9 mouse cellular contexts compared by ENCODE assay signal in the genomic region with DNA sequence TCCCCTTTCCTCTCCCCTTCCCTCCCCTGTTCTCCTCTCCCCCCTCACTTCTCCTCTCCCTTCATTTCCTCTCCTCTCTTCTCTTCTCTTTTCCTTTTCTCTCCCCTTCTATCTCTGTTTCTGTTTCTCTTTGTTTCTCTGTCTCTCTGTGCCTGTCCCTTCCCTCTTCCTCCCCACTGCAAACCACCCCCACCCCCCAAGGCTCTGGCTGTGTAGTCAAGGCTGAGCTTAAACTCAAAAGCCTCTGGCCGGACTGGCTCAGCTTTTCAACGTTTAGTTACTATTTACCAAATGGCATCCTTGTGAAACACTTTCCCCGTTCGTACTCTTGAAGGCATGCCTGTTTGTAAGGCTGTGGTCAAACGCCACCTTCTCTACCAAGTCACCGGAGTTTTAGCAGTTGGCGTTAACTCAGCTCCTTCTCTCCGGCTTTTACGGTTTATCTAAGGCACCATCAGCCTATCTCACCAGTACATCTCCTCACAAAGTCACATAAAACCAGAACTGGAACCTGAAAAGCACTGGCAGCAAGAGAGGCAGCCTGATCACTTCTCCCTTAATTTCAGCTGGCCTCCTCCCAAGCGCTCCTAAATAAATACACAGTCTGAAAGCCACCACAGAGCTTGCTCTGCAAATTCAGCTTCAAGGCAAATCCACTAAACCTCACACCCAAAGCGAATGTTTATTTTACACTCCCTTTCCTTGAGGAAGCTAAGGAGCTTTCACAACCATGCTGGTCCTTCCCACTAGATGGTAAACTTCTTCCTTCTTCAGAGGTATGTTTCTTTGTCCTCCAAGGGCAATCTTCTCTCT. TPM values are rescaled to one million over a fixed set of nuclear protein-coding genes. Genes with fewer than 3 reads are reported as not detected.
DNase-seq lines count a peak whose midpoint lies in the region; ATAC-seq and TF ChIP-seq lines count a peak whose summit lies in the region.
"Had no signal": no experiment of that assay in that cellular context is flagged by ENCODE, and none has a peak within 500 bp of the region (broad histone marks: within the 10 kb centered on the region; RNA-seq: fewer than 3 reads in every experiment).

No protein-coding gene starts in this region.

- TF ChIP-seq POLR2A in lung, adult 2 months (IDR thresholded peaks at IDR 0.05; ENCODE audit: borderline replicate concordance, extremely low read depth, low read depth, low read length), result no peak

- no peaks in the 10 kb centered on the region for H3K27me3 ChIP-seq in embryonic facial prominence, embryonic 11.5 days (ENCODE audit: control insufficient read depth, insufficient read depth, low read length)

- peak; percentile 1 to 11 for DNase-seq in heart, adult 9 months (ENCODE audit: low spot score in 2 of 2)
- DNase-seq in heart, postnatal 25 days (ENCODE audit: low spot score), result no peak
- DNase-seq in embryonic facial prominence, embryonic 11.5 days (ENCODE audit: low spot score), result no peak
- DNase-seq in kidney, adult 8-10 months, result peak; percentile 29 to 45
- peak; percentile 29 for DNase-seq in lung, adult 2 months
- no peak for DNase-seq in gastrocnemius, postnatal 4 days (ENCODE audit: low spot score in 2 of 2)
- DNase-seq in left cerebral cortex, adult 9 months (ENCODE audit: low spot score in 2 of 2), result no peak
- no peak for DNase-seq in testis, postnatal 10 days (ENCODE audit: low spot score)

- intact Hi-C loops in heart, postnatal 25 days (cut with DNase I), result no loop called here

- no peak for ATAC-seq in embryonic facial prominence, embryonic 11.5 days (replicated peaks; ENCODE audit: insufficient number of reproducible peaks, low FRiP score, low TSS enrichment, low read depth)

- WGBS in embryonic facial prominence, embryonic 11.5 days, result 36% methylated on average over 11 of the region's 11 CpGs
- WGBS in lung, adult 2 months, result 7% methylated on average over 11 of the region's 11 CpGs

- H3K9ac ChIP-seq in embryonic facial prominence, embryonic 11.5 days (replicated peaks; ENCODE audit: low read length), result 0 out of 2 replicates have a peak overlapping the region, but pooled peaks have one; percentile 15

- no peaks in the 10 kb centered on the region for H3K4me1 ChIP-seq in embryonic facial prominence, embryonic 11.5 days (ENCODE audit: control insufficient read depth, insufficient read depth, low read length)
- H3K4me1 ChIP-seq in lung, adult 2 months (ENCODE audit: control insufficient read depth, insufficient read depth, low read length), result no peaks in the 10 kb centered on the region; the same call in 1 of the 2 replicates

- H3K9me3 ChIP-seq in embryonic facial prominence, embryonic 11.5 days (replicated peaks; ENCODE audit: control insufficient read depth, low read length), result no peaks in the 10 kb centered on the region

- no peak overlapping the region; the same call in 1 of the 2 replicates for H3K4me2 ChIP-seq in embryonic facial prominence, embryonic 11.5 days (ENCODE audit: low read depth, low read length)

- H3K27ac ChIP-seq in embryonic facial prominence, embryonic 11.5 days (replicated peaks; ENCODE audit: low read depth, low read length), result no peak overlapping the region

- TF ChIP-seq CTCF in lung, adult 2 months (IDR thresholded peaks at IDR 0.05; ENCODE audit: insufficient read depth, low read length), result no peak

- no peak overlapping the region for H3K4me3 ChIP-seq in embryonic facial prominence, embryonic 11.5 days (ENCODE audit: low read depth, low read length)
- H3K4me3 ChIP-seq in lung, adult 2 months (replicated peaks; ENCODE audit: extremely low read depth, low read depth, low read length), result peak overlapping the region; percentile 34

- H3K36me3 ChIP-seq in embryonic facial prominence, embryonic 11.5 days (replicated peaks; ENCODE audit: control insufficient read depth, insufficient read depth, low read depth, low read length), result no peaks in the 10 kb centered on the region

RNA-seq across cellular contexts. Expression of gene 4930522H14Rik, which starts 19.4 kb away (rescaled TPM):
- not detected for total RNA-seq in heart, postnatal 25 days (2021)
- polyA plus RNA-seq in embryonic facial prominence, embryonic 11.5 days (2014; fragmentation: Nextera tagmentation; extraction: Ambion mirVana), result not detected in 2 replicates
- polyA plus RNA-seq in lung, adult 2 months (2012; rRNA removed), result not detected in 2 replicates
- total RNA-seq in gastrocnemius, postnatal 4 days (2021), result not detected
- polyA plus RNA-seq: frontal cortex, adult 2 months had no signal

Comparison
In these comparisons a context has a peak if more than half of its experiments do, and no peak if none do; other contexts are left out.
1. DNase-seq: peak in heart, adult 9 months (2 of 2), kidney, adult 8-10 months (2 of 2) and lung, adult 2 months (single experiment); none in heart, postnatal 25 days (single experiment), embryonic facial prominence, embryonic 11.5 days (single experiment), gastrocnemius, postnatal 4 days (0 of 2), left cerebral cortex, adult 9 months (0 of 2) and testis, postnatal 10 days (single experiment).